Mouse (Mus musculus) liver, adult 2 months (tissue): ENCODE data around the gene Lipt1. TPM values are rescaled to one million over a fixed set of nuclear protein-coding genes. Genes with fewer than 3 reads are reported as not detected.

ENCODE experiments used
- DNase-seq: peaks from one replicate; pipeline ENCODE4 v3.0.0-alpha.2; 2011; ENCODE audit warnings: low read depth, low spot score; ENCODE audit errors: extremely low read depth
- H3K27ac ChIP-seq: fragments of 200-500 bp; replicated peaks from 2 replicates; pipeline ENCODE4 v1.5.1; 2012; ENCODE audit warnings: low read depth, mild to moderate bottlenecking, control low read depth, inconsistent platforms, low read length; ENCODE audit not compliant: insufficient read depth
- H3K27me3 ChIP-seq: fragments of 200-500 bp; 2 replicates; pipeline ENCODE4 v1.6.1; 2012; ENCODE audit warnings: mild to moderate bottlenecking, moderate library complexity, low read length, inconsistent platforms; ENCODE audit not compliant: control insufficient read depth, insufficient read depth
- H3K36me3 ChIP-seq: fragments of 200-500 bp; 2 replicates; pipeline ENCODE4 v1.6.1; 2012; ENCODE audit warnings: low read length, inconsistent platforms; ENCODE audit not compliant: control insufficient read depth, insufficient read depth
- H3K4me1 ChIP-seq: fragments of 200-500 bp; 2 replicates; pipeline ENCODE4 v1.6.1; 2011; ENCODE audit warnings: low read length; ENCODE audit not compliant: control insufficient read depth, insufficient read depth
- H3K4me3 ChIP-seq: fragments of 200-500 bp; 2 replicates; pipeline ENCODE4 v1.5.1; 2011; ENCODE audit warnings: low read depth, mild to moderate bottlenecking, control low read depth, low read length, moderate library complexity; ENCODE audit not compliant: insufficient read depth
- H3K79me2 ChIP-seq: fragments of 200-500 bp; 2 replicates; pipeline ENCODE4 v1.6.1; 2012; ENCODE audit warnings: inconsistent platforms, mild to moderate bottlenecking, low read length, moderate library complexity; ENCODE audit not compliant: control insufficient read depth, insufficient read depth
- H3K9ac ChIP-seq: fragments of 200-500 bp; 2 replicates; pipeline ENCODE4 v1.6.1; 2012; ENCODE audit warnings: low read depth, mild to moderate bottlenecking, control low read depth, inconsistent platforms, low read length
- CTCF ChIP-seq: fragments of 200-500 bp; IDR thresholded peaks from 2 replicates; pipeline ENCODE4 v1.5.1; 2011; ENCODE audit warnings: low read depth, low read length, control low read depth
- POLR2A ChIP-seq: fragments of 200-500 bp; IDR thresholded peaks from 2 replicates; pipeline ENCODE4 v1.6.1; 2011; ENCODE audit warnings: low read length, control low read depth; ENCODE audit not compliant: insufficient read depth; ENCODE audit errors: extremely low read depth
- WGBS: fragments of 180-500 bp; shearing (Covaris S2); methylation state at CpG from one replicate; pipeline ENCODE4 v1.1.7; 2018; 5-methylcytosine and 5-hydroxymethylcytosine counted together
- polyA plus RNA-seq: library from polyadenylated mRNA; depleted of rRNA; stranded (reverse); fragments of >200 nt; gene quantifications from 2 replicates; pipeline ENCODE4 v1.2.3, GENCODE M21; 2012; rRNA removed
- total RNA-seq: library from RNA; depleted of rRNA; stranded (reverse); fragments of >200 nt; gene quantifications from 2 replicates; pipeline ENCODE4 v1.2.3, GENCODE M21; 2014; rRNA removed

The Lipt1 gene
- total RNA-seq (10.2 and 10.3 TPM in 2 replicates), polyA plus RNA-seq (2.2 and 3.1 TPM in 2 replicates)

DNA sequence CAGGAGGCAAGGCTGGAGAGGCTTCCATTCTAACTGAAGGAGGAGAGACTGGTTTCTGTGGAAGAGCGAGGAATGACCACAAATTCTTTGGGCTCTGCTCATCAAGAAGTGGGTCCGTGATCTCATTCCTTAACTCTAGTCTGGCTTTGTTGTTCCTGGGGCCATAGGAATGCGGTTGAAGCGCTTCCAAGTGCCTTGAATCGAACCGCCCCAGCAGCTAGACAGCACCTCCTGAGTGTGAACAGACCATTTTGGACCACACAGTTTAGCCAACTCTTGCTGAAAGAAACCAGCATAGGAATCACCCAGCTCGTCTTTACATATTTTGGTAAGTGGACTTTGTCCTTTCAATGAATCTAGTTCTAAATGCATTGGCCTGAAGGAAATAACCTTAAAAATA, at the start of gene Lipt1:
Lipt1 (plus strand) TSS at position 35 of the 400 bp plus-strand sequence.
- Histone ChIP-seq H3K4me1 (peaks cover 5% of the 10 kb centered on the region), H3K36me3 (peaks cover 16% of the 10 kb centered on the region; the same call in 1 of the 2 replicates), H3K79me2 (no peaks in the 10 kb centered on the region), H3K9ac (peak within 1 kb of the TSS; percentile 69), H3K27me3 (no peaks in the 10 kb centered on the region), H3K4me3 (peak within 1 kb of the TSS; percentile 59), H3K27ac (peak within 1 kb of the TSS; percentile 73)
- 17% methylated on average over 7 of the region's 7 CpGs for WGBS
- no peak for TF ChIP-seq POLR2A
- no peak for TF ChIP-seq CTCF
- DNase-seq, result no peak

DNA sequence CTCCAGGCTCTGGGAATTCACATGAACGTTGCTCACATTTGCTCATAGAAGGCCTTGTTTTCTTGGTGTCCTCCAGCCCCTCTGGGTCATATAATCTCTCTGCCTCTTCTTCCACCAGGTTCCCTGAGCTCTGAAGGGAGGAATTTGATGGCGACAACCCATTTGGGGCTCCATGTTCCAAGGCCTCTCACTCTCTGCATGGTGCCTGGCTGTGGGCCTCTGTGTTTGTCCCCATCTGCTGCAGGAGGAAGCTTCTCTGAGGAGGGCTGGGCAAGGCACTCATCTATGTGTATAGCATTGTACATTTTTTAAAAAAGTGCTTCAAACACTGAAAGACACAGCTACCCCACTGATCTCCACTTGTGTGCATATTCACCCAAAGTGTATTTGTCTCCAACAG, 39.9 kb upstream of the Lipt1 start:
- WGBS, result 59% methylated on average over 2 of the region's 2 CpGs
- no peaks in the 10 kb centered on the region for H3K27me3 ChIP-seq
- H3K4me3 ChIP-seq, result no peak overlapping the region
- no peak overlapping the region for H3K9ac ChIP-seq
- no peak overlapping the region for H3K27ac ChIP-seq
- TF ChIP-seq POLR2A, result no peak
- H3K79me2 ChIP-seq, result no peaks in the 10 kb centered on the region
- H3K4me1 ChIP-seq, result no peaks in the 10 kb centered on the region
- DNase-seq, result no peak
- H3K36me3 ChIP-seq, result peaks cover 5% of the 10 kb centered on the region; the same call in 1 of the 2 replicates

GRCm38 (mm10) chr1:37846878-37847277, 24.7 kb upstream of the Lipt1 start:
- DNase-seq, result no peak
- H3K79me2 ChIP-seq, result no peaks in the 10 kb centered on the region
- WGBS, result 86% methylated on average over 8 of the region's 8 CpGs
- no peak overlapping the region for H3K4me3 ChIP-seq
- no peaks in the 10 kb centered on the region for H3K4me1 ChIP-seq
- H3K27ac ChIP-seq, result no peak overlapping the region
- H3K36me3 ChIP-seq, result peaks cover 2% of the 10 kb centered on the region; the same call in 1 of the 2 replicates
- TF ChIP-seq POLR2A (no peak), CTCF (no peak)
- H3K27me3 ChIP-seq, result no peaks in the 10 kb centered on the region
- no peak overlapping the region for H3K9ac ChIP-seq

DNA sequence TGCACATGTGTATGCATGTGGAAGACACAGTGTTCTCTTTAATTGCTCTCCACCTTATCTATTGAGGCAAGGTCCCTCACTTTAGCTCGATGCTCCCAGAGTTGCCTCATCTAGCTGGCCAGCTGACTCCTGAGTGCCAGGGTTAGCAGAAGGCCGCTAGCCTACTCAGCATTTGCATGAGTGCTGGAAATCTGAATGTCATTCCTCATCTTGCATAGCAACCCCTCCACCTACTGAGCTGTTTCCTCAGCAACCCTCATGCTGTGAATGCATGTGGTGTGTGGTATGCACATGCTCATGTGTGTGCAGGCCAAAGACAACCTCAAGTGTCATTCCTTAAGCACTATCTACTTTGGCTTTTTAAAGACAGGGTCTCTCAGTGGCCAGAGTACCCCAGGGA, 20.8 kb upstream of the Lipt1 start:
- no peaks in the 10 kb centered on the region for H3K27me3 ChIP-seq
- no peak overlapping the region for H3K27ac ChIP-seq
- peaks cover 2% of the 10 kb centered on the region; the same call in 1 of the 2 replicates for H3K36me3 ChIP-seq
- H3K4me3 ChIP-seq, result no peak overlapping the region
- H3K79me2 ChIP-seq, result no peaks in the 10 kb centered on the region
- no peak for DNase-seq
- no peak overlapping the region for H3K9ac ChIP-seq
- WGBS, result 53% methylated on average over 2 of the region's 2 CpGs
- no peak for TF ChIP-seq POLR2A
- TF ChIP-seq CTCF, result no peak
- no peaks in the 10 kb centered on the region for H3K4me1 ChIP-seq

DNA sequence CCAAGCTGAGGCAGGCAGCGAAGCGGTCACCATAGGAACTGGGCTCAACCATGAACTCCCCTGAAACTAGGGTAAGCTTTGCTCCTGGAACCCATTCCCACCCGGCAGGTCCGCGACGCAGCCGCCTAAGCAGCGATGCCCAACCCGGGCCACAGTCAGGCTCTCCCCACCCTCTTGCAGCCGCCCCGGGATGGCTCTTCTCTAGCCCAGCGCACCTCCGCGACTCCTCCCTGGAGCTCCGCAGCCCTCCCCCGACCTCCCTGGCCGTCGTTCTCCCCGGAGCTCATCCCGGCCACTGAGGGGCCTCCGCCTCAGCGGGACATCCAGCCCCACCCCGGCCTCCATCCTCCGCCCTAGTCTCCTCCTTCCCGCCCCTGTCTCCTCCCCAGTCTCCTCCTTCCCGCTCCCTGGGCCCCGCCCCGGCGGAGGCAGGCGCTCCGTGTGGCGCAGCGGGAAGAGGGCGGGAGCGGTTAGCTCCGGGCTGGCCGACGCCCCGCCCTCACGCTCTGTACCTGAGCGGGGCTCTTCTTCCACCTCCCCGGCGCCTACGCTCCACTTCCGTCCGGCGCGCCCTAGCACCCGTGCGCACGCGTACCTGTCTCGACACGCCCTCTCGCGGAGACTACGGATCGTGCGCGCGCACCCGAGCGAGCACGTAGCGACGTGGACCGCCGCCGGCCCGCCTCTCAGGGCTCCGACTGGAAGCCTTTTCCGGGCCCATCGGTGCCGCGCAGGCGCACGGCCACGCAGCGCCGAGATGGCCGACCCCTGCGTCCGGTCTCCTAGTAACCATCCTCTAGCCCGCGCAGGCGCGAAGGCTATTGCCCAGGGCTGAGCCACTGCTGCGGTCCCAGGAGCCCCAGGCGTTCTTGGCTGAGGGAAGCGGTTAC, 6.8 kb upstream of the Lipt1 start:
- peak; percentile 87 for DNase-seq

More for the DNA sequence above, 6.8 kb upstream of the Lipt1 start:
- no peaks in the 10 kb centered on the region for H3K79me2 ChIP-seq
- H3K27me3 ChIP-seq, result no peaks in the 10 kb centered on the region
- no peaks in the 10 kb centered on the region for H3K36me3 ChIP-seq
- TF ChIP-seq CTCF, result peak; percentile 23; the same call in 1 of the 2 replicates
- TF ChIP-seq POLR2A, result peak; percentile 89
- under 1% methylated on average over 87 of the region's 90 CpGs for WGBS
- peak overlapping the region; percentile 83 for H3K9ac ChIP-seq
- H3K27ac ChIP-seq, result peak overlapping the region; percentile 68
- H3K4me3 ChIP-seq, result peak overlapping the region; percentile 91
- H3K4me1 ChIP-seq, result no peaks in the 10 kb centered on the region; the same call in 1 of the 2 replicates
